19 mouse cellular contexts compared by ENCODE assay signal in genomic region chr13:113242129-113242528, GRCm38 (mm10). TPM values are rescaled to one million over a fixed set of nuclear protein-coding genes. Genes with fewer than 3 reads are reported as not detected.
A peak's percentile ranks its signal among the peaks of the same experiment; 100 is the strongest.
DNase-seq lines count a peak whose midpoint lies in the region; ATAC-seq and TF ChIP-seq lines count a peak whose summit lies in the region.
"Had no signal": no experiment of that assay in that cellular context is flagged by ENCODE, and none has a peak within 500 bp of the region (broad histone marks: within the 10 kb centered on the region; RNA-seq: fewer than 3 reads in every experiment).

No protein-coding gene starts in this region.

- H3K4me2 ChIP-seq in forebrain, embryonic 12.5 days: no peak overlapping the region
- H3K4me2 ChIP-seq: midbrain, embryonic 11.5 days had no signal

- DNase-seq in forebrain, embryonic 10.5 days (ENCODE audit: extremely low spot score, low spot score): no peak
- DNase-seq in thymus, adult 2 months: peak; percentile 16
- DNase-seq in thymus, adult 18-20 months: no peak
- no peak for DNase-seq in left cerebral cortex, postnatal 36 days (ENCODE audit: low spot score in 2 of 2)
- DNase-seq in heart, embryonic 10.5 days (ENCODE audit: low spot score): no peak
- DNase-seq in adrenal gland, postnatal 36 days: no peak
- DNase-seq: cerebellum, adult 2 months; heart, postnatal 10 days; right cerebral cortex, postnatal 25 days had no signal

- no peaks in the 10 kb centered on the region for H3K36me3 ChIP-seq in forebrain, embryonic 10.5 days (replicated peaks)
- no peaks in the 10 kb centered on the region for H3K36me3 ChIP-seq in forebrain, embryonic 12.5 days (replicated peaks)
- no peaks in the 10 kb centered on the region for H3K36me3 ChIP-seq in thymus, adult 2 months (ENCODE audit: control insufficient read depth, insufficient read depth, low read length)
- no peaks in the 10 kb centered on the region for H3K36me3 ChIP-seq in heart, embryonic 10.5 days

- no peaks in the 10 kb centered on the region; the same call in 1 of the 2 replicates for H3K4me1 ChIP-seq in forebrain, embryonic 10.5 days
- no peaks in the 10 kb centered on the region for H3K4me1 ChIP-seq in forebrain, embryonic 12.5 days
- H3K4me1 ChIP-seq in thymus, adult 2 months (replicated peaks; ENCODE audit: control insufficient read depth, insufficient read depth, low read length): peaks cover 11% of the 10 kb centered on the region
- H3K4me1 ChIP-seq in heart, embryonic 10.5 days: 0 out of 2 replicates have a peak, but pooled peaks cover 4% of the 10 kb centered on the region

- intact Hi-C loops in left cerebral cortex, postnatal 36 days (cut with DNase I): no loop called here

- no peak overlapping the region for H3K9ac ChIP-seq in forebrain, embryonic 12.5 days

- 55% methylated on average over 6 of the region's 6 CpGs for WGBS in forebrain, embryonic 10.5 days
- WGBS in forebrain, embryonic 12.5 days: 59% methylated on average over 6 of the region's 6 CpGs
- 42% methylated on average over 6 of the region's 6 CpGs for whole genome bisulfite sequencing in thymus, adult 2 months
- WGBS in heart, embryonic 10.5 days: 45% methylated on average over 6 of the region's 6 CpGs

- no peak for TF ChIP-seq POLR2A in thymus, adult 2 months (IDR thresholded peaks at IDR 0.05; ENCODE audit: control insufficient read depth, extremely low read depth, insufficient read depth, low read length, poor library complexity)

- no peaks in the 10 kb centered on the region for H3K27me3 ChIP-seq in forebrain, embryonic 10.5 days (ENCODE audit: poor library complexity, severe bottlenecking)
- H3K27me3 ChIP-seq in forebrain, embryonic 12.5 days: no peaks in the 10 kb centered on the region
- no peaks in the 10 kb centered on the region for H3K27me3 ChIP-seq in thymus, adult 2 months (ENCODE audit: control insufficient read depth, insufficient read depth, low read length)
- no peaks in the 10 kb centered on the region for H3K27me3 ChIP-seq in heart, embryonic 10.5 days (ENCODE audit: insufficient read depth, poor library complexity, severe bottlenecking)

- 0 out of 2 replicates have a peak overlapping the region, but pooled peaks have one; percentile 25 for H3K27ac ChIP-seq in forebrain, embryonic 10.5 days
- H3K27ac ChIP-seq in forebrain, embryonic 12.5 days: no peak overlapping the region
- H3K27ac ChIP-seq in thymus, adult 2 months (ENCODE audit: control insufficient read depth, insufficient read depth, low read length): no peak overlapping the region; the same call in 1 of the 2 replicates
- no peak overlapping the region for H3K27ac ChIP-seq in heart, embryonic 10.5 days
- H3K27ac ChIP-seq: hindbrain, postnatal 0 days had no signal

- H3K9me3 ChIP-seq in forebrain, embryonic 10.5 days: no peaks in the 10 kb centered on the region
- H3K9me3 ChIP-seq in forebrain, embryonic 12.5 days: no peaks in the 10 kb centered on the region
- no peaks in the 10 kb centered on the region for H3K9me3 ChIP-seq in heart, embryonic 10.5 days

- ATAC-seq in forebrain, embryonic 12.5 days (ENCODE audit: low FRiP score): no peak
- peak; percentile 97 for ATAC-seq in megakaryocyte, adult 5-6 weeks (ENCODE audit: poor library complexity, severe bottlenecking)
- ATAC-seq: hindbrain, postnatal 0 days had no signal

- H3K4me3 ChIP-seq in forebrain, embryonic 10.5 days: no peak overlapping the region
- H3K4me3 ChIP-seq in forebrain, embryonic 12.5 days (replicated peaks): no peak overlapping the region
- no peak overlapping the region for H3K4me3 ChIP-seq in thymus, adult 2 months (ENCODE audit: control insufficient read depth, insufficient read depth, low read length)
- no peak overlapping the region for H3K4me3 ChIP-seq in heart, embryonic 10.5 days
- H3K4me3 ChIP-seq: erythroblast, embryonic 14.5 days had no signal

- no peak for TF ChIP-seq CTCF in thymus, adult 2 months (IDR thresholded peaks at IDR 0.05; ENCODE audit: borderline replicate concordance, control insufficient read depth, extremely low read depth, insufficient read depth, low read length, poor library complexity)

RNA-seq across cellular contexts. Expression of gene Gzmk, which starts 16.4 kb away (rescaled TPM):
- not detected in 2 replicates for polyA plus RNA-seq in forebrain, embryonic 10.5 days (2016; fragmentation: Nextera tagmentation; extraction: Ambion mirVana)
- polyA plus RNA-seq in forebrain, embryonic 12.5 days (2016; fragmentation: Nextera tagmentation; extraction: Ambion mirVana): not detected in 2 replicates
- polyA plus RNA-seq in thymus, adult 2 months (2012; rRNA removed): 0.20 TPM in 1 of 2 replicates, not detected in the other
- total RNA-seq in megakaryocyte, adult 5-6 weeks (2015): not detected in 2 replicates
- total RNA-seq in megakaryocyte, adult 5-6 weeks (2017): not detected in 2 replicates
- total RNA-seq in left cerebral cortex, postnatal 36 days (2021): under 1 TPM in 1 of 2 experiments, not detected in 1; 0.52 TPM
- not detected in 2 replicates for polyA plus RNA-seq in heart, embryonic 10.5 days (2016; fragmentation: Nextera tagmentation; extraction: Ambion mirVana)
- total RNA-seq in adrenal gland, postnatal 36 days (2021): not detected
- total RNA-seq: heart, postnatal 10 days; hindbrain, postnatal 0 days; MEL had no signal
- polyA plus RNA-seq: brain, embryonic 14.5 days; cerebellum, adult 2 months; erythroblast, embryonic 14.5 days; gonadal fat pad, adult 2 months; hindbrain, postnatal 0 days; kidney, embryonic 16.5 days; limb, embryonic 11.5 days; midbrain, embryonic 11.5 days had no signal

RNA-seq across cellular contexts. Expression of gene Esm1, which starts 32.7 kb away (rescaled TPM):
- polyA plus RNA-seq in forebrain, embryonic 10.5 days (2016; fragmentation: Nextera tagmentation; extraction: Ambion mirVana): 0.77 and 2.2 TPM in 2 replicates
- 1.4 and 2.5 TPM in 2 replicates for polyA plus RNA-seq in forebrain, embryonic 12.5 days (2016; fragmentation: Nextera tagmentation; extraction: Ambion mirVana)
- 0.58 and 0.73 TPM in 2 replicates for polyA plus RNA-seq in thymus, adult 2 months (2012; rRNA removed)
- total RNA-seq in megakaryocyte, adult 5-6 weeks (2015): 0.07 and 0.71 TPM in 2 replicates
- 1.3 and 1.8 TPM in 2 replicates for total RNA-seq in megakaryocyte, adult 5-6 weeks (2017)
- total RNA-seq in left cerebral cortex, postnatal 36 days (2021): under 1 TPM; 0.25 to 0.32 TPM
- polyA plus RNA-seq in heart, embryonic 10.5 days (2016; fragmentation: Nextera tagmentation; extraction: Ambion mirVana): 0.52 and 0.87 TPM in 2 replicates
- total RNA-seq in adrenal gland, postnatal 36 days (2021): 10 to 100 TPM in 1 of 2 experiments, 1 to 10 TPM in 1; 6.7 to 10.4 TPM
- total RNA-seq: MEL had no signal

RNA-seq across cellular contexts. Expression of gene BC067074, which starts 50.8 kb away (rescaled TPM):
- 2.2 and 2.3 TPM in 2 replicates for polyA plus RNA-seq in forebrain, embryonic 10.5 days (2016; fragmentation: Nextera tagmentation; extraction: Ambion mirVana)
- 2.0 and 2.2 TPM in 2 replicates for polyA plus RNA-seq in forebrain, embryonic 12.5 days (2016; fragmentation: Nextera tagmentation; extraction: Ambion mirVana)
- 1.1 and 1.4 TPM in 2 replicates for polyA plus RNA-seq in thymus, adult 2 months (2012; rRNA removed)
- total RNA-seq in megakaryocyte, adult 5-6 weeks (2015): 0.07 and 0.22 TPM in 2 replicates
- 0.22 TPM in 1 of 2 replicates, not detected in the other for total RNA-seq in megakaryocyte, adult 5-6 weeks (2017)
- 1 to 10 TPM in 1 of 2 experiments, under 1 TPM in 1; 0.88 to 1.1 TPM for total RNA-seq in left cerebral cortex, postnatal 36 days (2021)
- polyA plus RNA-seq in heart, embryonic 10.5 days (2016; fragmentation: Nextera tagmentation; extraction: Ambion mirVana): 2.8 and 3.4 TPM in 2 replicates
- 1 to 10 TPM in 1 of 2 experiments, under 1 TPM in 1; 0.73 to 1.3 TPM for total RNA-seq in adrenal gland, postnatal 36 days (2021)
- total RNA-seq: MEL had no signal
- polyA plus RNA-seq: erythroblast, embryonic 14.5 days had no signal
